Mouse (Mus musculus) MEL (cell line): ENCODE results near the gene Emilin2.

Experiments
- EP300 ChIP-seq, 2 experiments: IDR thresholded peaks; 2 replicates each; pipeline ENCODE4 v1.6.1; 2011; ENCODE audit warnings: improper control_type of control experiment in 2 of 2, low read length in 2 of 2, low read depth in 1 of 2, mild to moderate bottlenecking in 1 of 2
- KAT2A ChIP-seq: conservative IDR thresholded peaks from 2 replicates; pipeline ENCODE4 v1.6.1; 2012; ENCODE audit warnings: low read depth, low read length, improper control_type of control experiment, inconsistent platforms
- POLR2A ChIP-seq, 2 experiments: IDR thresholded peaks; 2 replicates each; pipeline ENCODE4 v1.6.1; 2011 to 2012; ENCODE audit warnings: low read length in 2 of 2, mild to moderate bottlenecking in 2 of 2, control low read depth in 1 of 2, improper control_type of control experiment in 1 of 2, low read depth in 1 of 2, moderate library complexity in 1 of 2; ENCODE audit not compliant: control insufficient read depth in 1 of 2, insufficient read depth in 1 of 2, poor library complexity in 1 of 2
- TAL1 ChIP-seq: IDR thresholded peaks from 2 replicates; pipeline ENCODE4 v1.6.1; 2012; ENCODE audit warnings: mild to moderate bottlenecking, inconsistent platforms, low read length, moderate library complexity, mixed read lengths

GRCm38 (mm10) chr17:71246022-71246421 lies 65.8 kb downstream of the Emilin2 start:
- TF ChIP-seq EP300 (IDR thresholded peaks at IDR 0.05; ENCODE audit: low read depth in 1 of 2, low read length in 2 of 2) (no peak), KAT2A (no peak), POLR2A (IDR thresholded peaks at IDR 0.05; ENCODE audit: control insufficient read depth in 1 of 2, insufficient read depth in 1 of 2, low read depth in 1 of 2, low read length in 2 of 2, poor library complexity in 1 of 2) (no peak), TAL1 (no peak)
